Mouse (Mus musculus) heart, embryonic 11.5 days (tissue): ENCODE results near the gene Rpl28. TPM values are rescaled to one million over a fixed set of nuclear protein-coding genes. Genes with fewer than 3 reads are reported as not detected.

Experiments
- ATAC-seq: fragments of 200-750 bp; cut with Nextera tagmentation; replicated peaks from 2 replicates; pipeline ENCODE4 v1.8.0; 2017; ENCODE audit warnings: moderate library complexity; ENCODE audit not compliant: insufficient number of reproducible peaks, low FRiP score, low TSS enrichment
- H3K27ac ChIP-seq: fragments of 300-500 bp; sonication (generic); 2 replicates; pipeline ENCODE4 v1.5.1; 2014; ENCODE audit warnings: mild to moderate bottlenecking, low read depth, low read length
- H3K27me3 ChIP-seq: fragments of 300-500 bp; sonication (generic); 2 replicates; pipeline ENCODE4 v1.6.1; 2014; ENCODE audit warnings: mild to moderate bottlenecking, low read length, mixed read lengths; ENCODE audit not compliant: control insufficient read depth, insufficient read depth
- H3K36me3 ChIP-seq: fragments of 300-500 bp; sonication (generic); 2 replicates; pipeline ENCODE4 v1.6.1; 2014; ENCODE audit warnings: mild to moderate bottlenecking, low read length, moderate library complexity, mixed read lengths; ENCODE audit not compliant: control insufficient read depth, insufficient read depth
- H3K4me1 ChIP-seq: fragments of 300-500 bp; sonication (generic); 2 replicates; pipeline ENCODE4 v1.6.1; 2014; ENCODE audit warnings: low read length; ENCODE audit not compliant: control insufficient read depth, insufficient read depth
- H3K4me2 ChIP-seq: fragments of 300-500 bp; sonication (generic); 2 replicates; pipeline ENCODE4 v1.6.1; 2014; ENCODE audit warnings: mild to moderate bottlenecking, moderate library complexity
- H3K4me3 ChIP-seq: fragments of 300-500 bp; sonication (generic); 2 replicates; pipeline ENCODE4 v1.5.1; 2014; ENCODE audit warnings: low read depth, low read length
- H3K9ac ChIP-seq: fragments of 300-500 bp; sonication (generic); 2 replicates; pipeline ENCODE4 v1.6.1; 2014; ENCODE audit warnings: mild to moderate bottlenecking, low read depth, low read length, moderate library complexity
- H3K9me3 ChIP-seq: fragments of 300-500 bp; sonication (generic); replicated peaks from 2 replicates; pipeline ENCODE4 v1.6.1; 2016; ENCODE audit warnings: low read length; ENCODE audit not compliant: control insufficient read depth
- WGBS: fragments of 180-500 bp; shearing (Covaris S2); extraction: QIAGEN DNeasy Blood & Tissue Kit; methylation state at CpG from one replicate; pipeline ENCODE4 v1.1.7; 2014; ENCODE audit not compliant: insufficient replicate concordance; 5-methylcytosine and 5-hydroxymethylcytosine counted together
- polyA plus RNA-seq: library from polyadenylated mRNA; unstranded; fragments of >200 nt; fragmentation: Nextera tagmentation; extraction: Ambion mirVana; gene quantifications from 2 replicates; pipeline ENCODE4 v1.2.1, GENCODE M21; 2014

Rpl28 gene
- polyA plus RNA-seq, 1 experiment from 2014 or later = 156 TPM

DNA sequence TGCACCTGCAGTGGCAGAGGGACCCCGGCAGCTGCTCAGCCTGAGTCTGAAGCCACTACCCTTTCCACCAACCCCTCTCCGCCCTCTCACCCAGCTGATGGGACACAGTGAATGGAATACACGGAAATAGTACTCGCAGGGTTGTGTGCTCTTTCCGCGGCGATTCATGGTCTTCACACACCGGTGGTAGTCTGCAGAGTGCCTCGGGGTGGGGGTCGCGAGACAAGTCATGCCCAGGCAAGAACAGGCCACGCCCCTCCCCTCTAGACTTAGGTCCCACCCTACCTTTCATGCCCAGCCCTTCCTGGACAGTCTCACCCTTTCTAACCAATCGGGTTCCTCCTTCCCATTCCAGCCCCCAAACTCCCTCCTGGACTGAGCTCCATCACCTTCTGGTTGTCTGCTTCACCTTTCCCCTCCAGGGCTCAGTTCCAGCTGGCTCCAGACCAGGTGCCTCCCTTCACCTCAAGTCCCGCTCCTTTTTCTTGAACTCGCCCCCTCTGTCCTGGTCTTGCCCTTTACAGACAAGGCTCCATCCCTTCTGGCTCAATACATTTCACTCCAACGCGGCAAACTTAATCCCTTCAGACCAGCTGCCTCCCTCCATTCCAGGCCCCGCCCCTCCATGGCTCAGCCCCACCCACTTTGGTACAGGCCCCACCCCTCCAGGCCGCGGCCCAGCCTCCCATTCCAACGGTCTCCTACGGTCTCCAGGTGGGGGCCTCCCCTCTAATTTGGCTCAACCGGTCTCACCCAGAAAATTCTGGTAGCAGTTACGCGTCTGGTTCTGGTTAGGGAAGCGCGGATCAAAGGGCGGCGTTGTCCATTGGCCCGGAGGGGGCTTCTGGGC, 40.5 kb upstream of the Rpl28 start:
- Histone ChIP-seq H3K4me2 (peak overlapping the region; percentile 68), H3K4me3 (peak overlapping the region; percentile 43), H3K9me3 (no peaks in the 10 kb centered on the region), H3K27ac (no peak overlapping the region), H3K9ac (peak overlapping the region; percentile 60), H3K27me3 (no peaks in the 10 kb centered on the region), H3K36me3 (no peaks in the 10 kb centered on the region), H3K4me1 (peaks cover 12% of the 10 kb centered on the region)
- ATAC-seq = peak; percentile 83
- 2% methylated on average over 30 of the region's 30 CpGs for WGBS

DNA sequence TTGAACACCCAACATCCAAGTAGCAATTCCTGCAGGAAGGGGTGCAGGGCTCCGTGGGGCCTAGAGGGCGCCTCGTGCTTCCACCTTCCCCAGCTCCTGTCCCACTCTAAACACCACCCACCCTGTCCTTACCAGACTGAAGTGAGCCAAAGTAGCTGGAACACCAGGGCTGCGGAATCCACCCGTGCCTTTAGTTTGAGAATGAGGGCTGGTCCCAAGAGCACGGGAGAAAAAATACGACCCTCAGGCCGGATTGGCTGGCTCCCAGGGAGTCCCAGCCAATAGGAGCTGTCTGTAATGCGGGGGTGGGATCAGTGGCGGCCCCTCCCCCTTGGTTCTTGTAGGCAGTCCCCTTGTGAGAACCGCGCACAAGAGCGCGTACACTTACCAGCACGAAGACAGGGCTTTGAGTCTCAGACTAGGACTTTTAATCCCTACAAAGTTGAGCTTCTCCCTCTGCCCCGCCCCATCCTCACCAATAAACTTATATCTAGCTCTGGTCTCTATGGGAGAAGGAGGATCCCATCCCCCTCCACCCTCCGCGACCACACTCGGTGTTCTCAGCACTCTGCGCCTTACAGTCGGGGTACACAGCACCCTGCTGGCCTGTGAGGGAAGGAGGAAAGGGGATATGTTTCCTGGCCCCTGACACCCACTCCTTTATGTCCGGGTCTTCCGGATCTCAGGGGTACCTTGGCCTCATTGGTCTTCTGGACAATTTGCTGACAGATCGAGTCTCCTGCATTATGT, 39.7 kb upstream of the Rpl28 start, which contains the start of gene Cox6b2:
Gene Cox6b2, minus strand, starts transcription at position 274 of the 750 bp plus-strand sequence.
- Histone ChIP-seq H3K9me3 (no peaks in the 10 kb centered on the region), H3K4me3 (peak within 1 kb of the TSS; percentile 43), H3K9ac (peak within 1 kb of the TSS; percentile 60), H3K27ac (no peak within 1 kb of the TSS), H3K4me1 (peaks cover 12% of the 10 kb centered on the region), H3K27me3 (no peaks in the 10 kb centered on the region), H3K36me3 (no peaks in the 10 kb centered on the region), H3K4me2 (peak within 1 kb of the TSS; percentile 68)
- peak; percentile 93 for ATAC-seq
- WGBS = 3% methylated on average over 21 of the region's 24 CpGs

DNA sequence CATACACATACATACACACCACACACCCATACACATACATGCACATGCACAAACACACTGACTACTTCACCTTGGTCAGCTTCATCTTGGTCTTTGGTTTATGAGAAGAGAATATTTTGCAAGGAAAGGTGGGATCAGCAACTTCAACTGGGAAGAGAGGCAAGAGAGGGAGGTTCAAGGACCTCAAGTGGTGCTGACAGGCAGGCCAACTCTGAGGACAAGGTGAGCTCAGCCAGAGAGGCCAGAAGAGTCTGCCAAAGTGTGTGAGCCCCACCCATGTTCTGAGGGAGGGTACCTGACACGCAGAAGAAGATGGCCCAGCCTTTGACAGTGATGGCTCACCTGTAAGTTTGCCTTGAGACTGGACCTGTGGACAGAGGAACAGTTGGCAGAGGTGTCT, 33.0 kb upstream of the Rpl28 start:
- WGBS = 41% methylated on average over 1 of the region's 1 CpGs
- Histone ChIP-seq H3K27ac (no peak overlapping the region), H3K9me3 (no peaks in the 10 kb centered on the region), H3K36me3 (no peaks in the 10 kb centered on the region), H3K4me3 (no peak overlapping the region), H3K4me1 (no peaks in the 10 kb centered on the region), H3K9ac (no peak overlapping the region), H3K4me2 (no peak overlapping the region), H3K27me3 (no peaks in the 10 kb centered on the region)
- ATAC-seq = no peak

DNA sequence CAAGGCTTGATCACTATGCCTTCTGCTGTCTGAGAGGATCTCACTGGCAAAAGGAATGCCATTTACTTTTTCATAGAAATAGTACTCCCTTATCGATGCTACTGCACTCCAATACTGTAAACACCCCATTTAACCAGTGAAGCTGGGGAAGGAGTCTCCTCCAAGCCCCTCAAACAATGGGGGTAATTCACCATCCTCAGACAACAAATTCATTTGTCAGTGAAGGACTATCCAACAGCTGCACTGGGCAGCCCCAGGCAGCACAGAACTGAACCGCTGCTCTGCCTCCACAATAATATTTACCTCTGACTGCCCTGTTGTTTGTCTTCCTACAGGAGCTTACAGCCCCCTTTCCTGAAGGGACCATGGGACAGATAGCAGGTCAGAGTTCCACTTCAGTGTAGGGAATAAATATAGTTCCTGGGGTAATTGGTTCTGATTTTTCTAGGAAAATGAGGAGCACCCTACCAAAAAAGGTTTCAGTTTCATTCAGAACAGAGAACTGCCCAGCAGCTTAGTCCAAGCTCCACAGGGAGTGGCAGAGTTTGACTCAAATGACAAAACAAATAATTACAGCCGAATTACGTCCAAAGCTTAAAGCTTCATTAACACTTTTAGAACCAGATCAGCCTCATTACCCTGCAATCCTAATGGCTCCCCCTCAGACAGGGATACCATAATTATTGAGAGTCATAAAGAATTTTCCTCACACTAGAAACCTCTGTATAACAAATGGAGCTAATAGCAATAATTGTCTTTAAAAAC, 27.5 kb upstream of the Rpl28 start:
- H3K4me1 ChIP-seq = no peaks in the 10 kb centered on the region
- no peak overlapping the region for H3K4me3 ChIP-seq
- H3K36me3 ChIP-seq = no peaks in the 10 kb centered on the region
- ATAC-seq = no peak
- no peaks in the 10 kb centered on the region for H3K27me3 ChIP-seq
- H3K9ac ChIP-seq = no peak overlapping the region
- 31% methylated on average over 4 of the region's 4 CpGs for WGBS
- H3K9me3 ChIP-seq = no peaks in the 10 kb centered on the region
- no peak overlapping the region for H3K27ac ChIP-seq
- no peak overlapping the region for H3K4me2 ChIP-seq

DNA sequence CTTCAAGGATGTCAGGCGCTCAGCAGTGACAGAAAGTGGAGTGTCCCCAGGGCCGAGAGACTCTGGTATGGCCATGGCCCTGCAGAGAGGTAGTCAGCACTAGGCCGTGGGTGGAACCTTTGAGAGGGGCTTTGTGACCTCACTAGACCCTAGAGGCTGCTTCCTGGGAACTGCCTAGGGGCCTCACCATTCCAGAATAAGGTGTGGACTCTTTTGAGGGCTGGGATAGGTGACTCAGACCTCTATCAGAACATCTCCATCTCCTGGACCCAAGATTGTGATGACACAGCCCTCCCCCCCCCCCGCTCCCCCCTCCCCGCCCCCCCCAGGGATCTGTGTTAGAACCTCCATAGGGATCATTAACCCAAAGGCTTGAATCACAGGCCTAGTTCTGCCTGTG, 21.5 kb upstream of the Rpl28 start, which contains the start of gene Fam71e2:
Gene Fam71e2, minus strand, starts transcription at position 101 of the 400 bp plus-strand sequence.
- WGBS = 62% methylated on average over 3 of the region's 5 CpGs

DNA sequence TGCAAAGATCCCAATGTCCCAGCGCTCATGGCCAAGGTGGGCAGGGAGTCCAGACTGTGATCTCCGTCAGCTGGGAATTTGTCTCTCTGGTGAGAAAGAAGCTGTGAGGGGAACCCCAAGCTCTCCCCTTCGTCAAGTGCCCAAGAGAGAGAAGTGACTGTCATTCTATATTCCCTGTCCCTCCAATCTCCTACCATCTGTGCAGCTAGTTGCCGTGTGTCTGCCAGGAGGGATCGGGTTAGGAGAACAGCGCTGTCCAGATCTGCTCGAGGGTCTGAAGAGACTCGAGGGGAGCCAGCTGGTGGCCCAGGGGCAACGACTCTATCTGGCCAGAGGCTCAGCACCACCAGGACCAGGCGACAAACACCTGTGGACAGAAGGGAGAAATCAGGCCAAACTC, 16.5 kb upstream of the Rpl28 start:
- ATAC-seq = no peak
- H3K27ac ChIP-seq = no peak overlapping the region
- no peaks in the 10 kb centered on the region for H3K36me3 ChIP-seq
- 41% methylated on average over 10 of the region's 10 CpGs for WGBS
- no peak overlapping the region for H3K4me3 ChIP-seq
- H3K27me3 ChIP-seq = peaks cover 59% of the 10 kb centered on the region
- H3K9me3 ChIP-seq = no peaks in the 10 kb centered on the region
- H3K4me1 ChIP-seq = peaks cover 12% of the 10 kb centered on the region
- H3K9ac ChIP-seq = no peak overlapping the region
- no peak overlapping the region for H3K4me2 ChIP-seq

More for the DNA sequence above, 21.5 kb upstream of the Rpl28 start, which contains the start of gene Fam71e2:
- ATAC-seq = no peak
- Histone ChIP-seq H3K9me3 (no peaks in the 10 kb centered on the region), H3K4me3 (no peak within 1 kb of the TSS), H3K4me2 (no peak within 1 kb of the TSS), H3K4me1 (no peaks in the 10 kb centered on the region), H3K27ac (no peak within 1 kb of the TSS), H3K9ac (no peak within 1 kb of the TSS), H3K36me3 (no peaks in the 10 kb centered on the region), H3K27me3 (peaks cover 18% of the 10 kb centered on the region)

DNA sequence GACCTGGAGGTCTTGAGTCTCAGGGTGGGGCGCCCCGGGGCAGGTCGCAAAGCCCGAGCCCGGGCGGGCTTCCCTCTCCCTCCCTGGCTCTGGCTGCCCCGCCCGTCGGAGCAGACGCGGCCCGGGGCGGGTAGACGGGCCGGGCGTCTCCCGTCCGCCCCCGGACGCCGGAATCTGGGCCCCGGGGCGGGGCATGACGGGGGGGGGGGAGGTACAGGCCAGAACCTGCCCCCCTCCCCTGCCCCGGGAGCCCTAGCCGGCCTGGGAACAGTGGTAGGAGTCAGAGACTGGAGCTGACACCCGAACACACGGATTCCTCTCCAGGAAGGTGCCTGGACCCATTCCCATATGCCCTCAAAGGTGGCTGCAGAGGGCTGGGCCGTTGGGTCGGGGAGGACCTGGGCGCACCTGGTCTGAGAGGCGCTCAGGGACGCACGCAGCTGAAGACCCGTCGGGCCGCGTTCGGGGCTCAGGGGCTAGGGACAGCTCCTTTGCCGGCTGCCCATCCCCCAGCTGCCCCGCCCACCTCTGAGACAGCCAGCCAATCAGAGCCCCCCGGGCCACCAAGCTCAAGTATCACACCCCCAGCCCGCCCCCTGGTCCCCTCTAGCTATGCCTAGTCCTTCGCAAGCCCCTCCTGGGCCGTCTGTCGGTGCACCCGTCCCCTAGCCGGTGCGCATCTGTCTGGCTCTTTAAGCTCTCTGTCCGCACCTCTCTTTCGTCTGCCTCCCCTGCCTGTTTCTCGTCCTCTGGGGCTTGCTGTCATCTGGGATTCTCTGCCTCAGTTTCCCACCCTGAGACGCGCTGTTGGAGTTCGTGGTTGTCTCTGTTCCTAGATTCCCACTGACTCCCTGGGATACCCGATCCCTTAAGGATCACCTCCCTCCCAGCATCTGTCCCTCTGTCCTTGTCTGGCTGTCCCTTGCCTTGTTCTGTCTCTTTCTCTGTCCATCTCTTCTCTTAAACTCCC, 15.5 kb upstream of the Rpl28 start:
- no peak overlapping the region for H3K27ac ChIP-seq
- WGBS = 1% methylated on average over 39 of the region's 56 CpGs
- H3K4me3 ChIP-seq = peak overlapping the region; percentile 30
- no peaks in the 10 kb centered on the region for H3K36me3 ChIP-seq
- peak; percentile 56 for ATAC-seq
- peaks cover 59% of the 10 kb centered on the region for H3K27me3 ChIP-seq
- H3K4me1 ChIP-seq = peaks cover 12% of the 10 kb centered on the region
- peak overlapping the region; percentile 58 for H3K4me2 ChIP-seq
- peak overlapping the region; percentile 34; the same call in 1 of the 2 replicates for H3K9ac ChIP-seq
- H3K9me3 ChIP-seq = no peaks in the 10 kb centered on the region
